Mouse (Mus musculus) mouse embryonic stem cell (cell line): Measurements from ENCODE around the gene Pmel.

Experiments
- in situ Hi-C, 2 experiments: fragments of 300-500 bp; cut with MboI; formaldehyde crosslinking; loops; 1 replicate in 1 of 2; 3 replicates in 1 of 2; pipeline ENCODE4 v1.14.3; 2019 to 2020; ENCODE audit warnings: low sequenced_read_pairs in 2 of 2, low pct_unique_long_range_greater_than_20kb in 1 of 2, mixed read lengths in 1 of 2; ENCODE audit not compliant: unreplicated experiment in 1 of 2

Gene Pmel

GRCm38 (mm10) chr10:128744680-128745601 lies 40.9 kb downstream of the Pmel start, which contains the start of gene Dgka:
Dgka (minus strand) TSS chr10:128744855.
- in situ Hi-C loops: no loop called here

GRCm38 (mm10) chr10:128745946-128746613 lies 42.1 kb downstream of the Pmel start:
- in situ Hi-C loops: no loop called here

- in situ Hi-C loops: no loop called here
Measured at GRCm38 (mm10) chr10:128746972-128747645, 43.1 kb downstream of the Pmel start.

GRCm38 (mm10) chr10:128747646-128748251 lies 43.8 kb downstream of the Pmel start, which contains the start of gene Pym1:
Pym1 (plus strand) TSS chr10:128747889.
- in situ Hi-C loops: no loop called here

- in situ Hi-C loops: no loop called here
Measured at GRCm38 (mm10) chr10:128748252-128748864, 44.4 kb downstream of the Pmel start.
